Mouse (Mus musculus): ENCODE measurements around the gene Lmntd1. TPM values are rescaled to one million over a fixed set of nuclear protein-coding genes. Genes with fewer than 3 reads are reported as not detected.

The Lmntd1 gene
- polyA plus RNA-seq, 1 experiment from 2014 or later = 1.1 TPM

DNA sequence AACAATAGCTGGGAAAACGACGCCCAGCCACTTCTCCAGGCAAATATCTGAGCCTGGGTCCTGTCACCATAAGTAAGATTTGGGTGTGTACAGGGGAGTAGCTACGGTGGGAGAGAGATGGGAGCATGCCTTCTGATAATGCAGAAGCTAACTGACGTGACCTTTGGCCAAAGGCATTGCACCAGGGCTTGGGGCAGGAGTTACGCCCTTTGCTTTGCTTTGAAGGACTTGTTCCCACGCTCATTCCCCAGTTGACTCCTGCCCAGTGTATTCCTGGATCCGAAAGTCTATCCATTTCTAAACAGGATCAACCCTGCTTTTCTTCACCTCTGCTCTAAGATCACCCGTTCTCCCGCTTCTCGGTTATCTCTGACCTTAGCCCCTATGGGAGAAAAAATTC, 178.4 kb downstream of the Lmntd1 start:
- H3K27me3 ChIP-seq = no peaks in the 10 kb centered on the region
- H3K4me3 ChIP-seq = no peak overlapping the region
- WGBS = 89% methylated on average over 10 of the region's 10 CpGs
- no peak overlapping the region for H3K27ac ChIP-seq (replicated peaks)
- no peak for ATAC-seq (ENCODE audit: low FRiP score, low read depth)
- H3K4me1 ChIP-seq (replicated peaks) = 0 out of 2 replicates have a peak, but pooled peaks cover 4% of the 10 kb centered on the region
- H3K36me3 ChIP-seq = no peaks in the 10 kb centered on the region
- H3K4me2 ChIP-seq = no peak overlapping the region
- no peaks in the 10 kb centered on the region for H3K9me3 ChIP-seq
- no peak overlapping the region for H3K9ac ChIP-seq

DNA sequence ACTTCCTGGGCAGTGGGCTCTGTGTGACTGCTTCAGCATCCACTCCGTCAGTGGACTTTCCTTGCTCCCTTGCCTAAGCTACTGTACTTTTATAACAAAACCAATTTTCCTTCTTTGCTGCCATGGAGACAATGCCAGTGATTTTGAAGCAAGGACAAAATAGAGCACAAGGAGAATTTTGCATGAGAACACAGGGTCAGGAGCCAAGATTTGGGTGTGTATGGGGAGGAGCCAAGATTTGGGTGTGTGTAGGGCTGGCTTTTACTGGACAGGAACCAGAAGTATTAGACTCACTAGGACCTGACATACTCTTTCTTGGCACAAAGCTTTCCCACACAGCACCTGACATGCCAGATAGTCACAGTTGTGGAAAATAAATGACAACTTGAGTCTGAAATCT, 179.0 kb downstream of the Lmntd1 start:
- no peaks in the 10 kb centered on the region for H3K36me3 ChIP-seq
- 0 out of 2 replicates have a peak, but pooled peaks cover 4% of the 10 kb centered on the region for H3K4me1 ChIP-seq (replicated peaks)
- no peak for ATAC-seq (ENCODE audit: low FRiP score, low read depth)
- H3K4me3 ChIP-seq = no peak overlapping the region
- H3K4me2 ChIP-seq = no peak overlapping the region
- H3K27ac ChIP-seq (replicated peaks) = no peak overlapping the region
- 68% methylated on average over 1 of the region's 1 CpGs for WGBS
- H3K9me3 ChIP-seq = no peaks in the 10 kb centered on the region
- H3K9ac ChIP-seq = no peak overlapping the region
- no peaks in the 10 kb centered on the region for H3K27me3 ChIP-seq

DNA sequence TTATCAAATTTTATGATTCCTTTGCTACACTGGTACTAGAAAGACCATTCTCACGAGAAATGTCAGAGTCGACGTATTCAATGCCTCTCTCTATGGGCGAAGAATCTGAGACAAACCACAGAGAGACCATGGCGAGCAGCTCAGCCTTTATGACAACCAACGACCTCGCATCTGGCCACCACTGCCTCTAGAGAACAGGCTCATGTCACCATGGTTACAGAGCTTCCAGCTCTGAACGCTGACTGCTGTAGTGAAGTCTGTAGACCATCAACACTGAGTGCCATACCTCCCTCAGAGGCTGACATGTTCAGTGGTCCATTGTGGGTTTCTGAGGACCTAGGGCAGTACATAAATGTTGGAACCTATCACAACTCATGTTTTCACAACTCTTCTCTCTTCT, 180.2 kb downstream of the Lmntd1 start:
- H3K27me3 ChIP-seq = no peaks in the 10 kb centered on the region
- H3K27ac ChIP-seq (replicated peaks) = no peak overlapping the region
- 0 out of 2 replicates have a peak, but pooled peaks cover 4% of the 10 kb centered on the region for H3K4me1 ChIP-seq (replicated peaks)
- H3K36me3 ChIP-seq = no peaks in the 10 kb centered on the region
- no peak overlapping the region for H3K4me3 ChIP-seq
- 66% methylated on average over 8 of the region's 8 CpGs for WGBS
- no peak overlapping the region for H3K9ac ChIP-seq
- no peak overlapping the region for H3K4me2 ChIP-seq
- no peak for ATAC-seq (ENCODE audit: low FRiP score, low read depth)
- H3K9me3 ChIP-seq = no peaks in the 10 kb centered on the region

DNA sequence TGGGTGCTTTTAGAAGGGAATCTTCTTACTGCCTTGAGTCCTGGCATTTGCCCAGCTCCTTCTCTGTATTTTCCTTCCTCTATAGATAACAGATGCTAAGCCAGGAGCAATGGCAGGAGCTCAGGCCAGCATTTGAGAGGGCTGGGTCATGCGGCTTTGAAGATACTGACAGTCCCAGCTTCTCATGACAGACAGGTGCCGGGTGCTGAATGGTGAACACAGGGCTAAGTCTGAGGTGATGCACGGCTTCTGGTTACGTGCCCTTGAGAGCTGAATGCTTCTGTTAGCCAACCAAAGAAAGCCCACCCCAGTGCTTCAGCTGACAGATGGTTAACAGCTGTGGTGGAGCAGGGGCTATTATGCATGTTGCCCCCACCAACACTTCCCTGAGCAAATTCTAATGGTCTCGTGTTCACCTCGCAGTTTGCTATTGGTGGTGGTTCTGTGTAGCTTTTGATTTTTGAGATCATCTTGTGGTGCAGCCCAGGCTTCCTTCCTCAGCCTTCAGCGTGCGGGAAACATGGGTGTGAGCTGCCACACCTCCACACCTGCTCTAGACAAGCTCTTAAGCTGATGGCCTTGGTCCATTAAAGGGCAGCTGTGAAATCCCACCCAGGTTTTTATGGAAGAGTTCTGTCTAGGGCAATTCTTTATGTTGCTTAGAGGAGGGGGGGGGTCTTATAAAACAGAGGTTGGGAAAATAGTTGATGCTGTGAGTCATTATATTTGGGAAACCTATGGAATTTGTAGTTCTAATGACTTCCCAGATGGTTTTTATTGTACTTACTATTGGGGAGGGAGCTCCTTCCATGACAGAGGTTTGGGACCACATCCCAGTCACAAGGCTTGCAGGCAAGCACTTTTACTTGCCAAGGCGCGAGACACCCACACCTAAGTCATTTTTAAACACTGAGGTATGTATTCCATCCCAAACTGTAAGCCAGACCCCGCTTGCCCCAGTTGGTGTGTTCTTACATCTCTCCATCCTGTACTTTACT, 181.1 kb downstream of the Lmntd1 start:
- no peak overlapping the region for H3K9ac ChIP-seq
- no peak overlapping the region for H3K4me2 ChIP-seq
- 68% methylated on average over 11 of the region's 11 CpGs for WGBS
- H3K27ac ChIP-seq (replicated peaks) = no peak overlapping the region
- no peaks in the 10 kb centered on the region for H3K9me3 ChIP-seq
- H3K4me1 ChIP-seq (replicated peaks) = 0 out of 2 replicates have a peak, but pooled peaks cover 4% of the 10 kb centered on the region
- ATAC-seq (ENCODE audit: low FRiP score, low read depth) = 0 out of 2 replicates have a peak, but pooled peaks have one; percentile 19
- no peak overlapping the region for H3K4me3 ChIP-seq
- no peaks in the 10 kb centered on the region for H3K27me3 ChIP-seq
- H3K36me3 ChIP-seq = no peaks in the 10 kb centered on the region

DNA sequence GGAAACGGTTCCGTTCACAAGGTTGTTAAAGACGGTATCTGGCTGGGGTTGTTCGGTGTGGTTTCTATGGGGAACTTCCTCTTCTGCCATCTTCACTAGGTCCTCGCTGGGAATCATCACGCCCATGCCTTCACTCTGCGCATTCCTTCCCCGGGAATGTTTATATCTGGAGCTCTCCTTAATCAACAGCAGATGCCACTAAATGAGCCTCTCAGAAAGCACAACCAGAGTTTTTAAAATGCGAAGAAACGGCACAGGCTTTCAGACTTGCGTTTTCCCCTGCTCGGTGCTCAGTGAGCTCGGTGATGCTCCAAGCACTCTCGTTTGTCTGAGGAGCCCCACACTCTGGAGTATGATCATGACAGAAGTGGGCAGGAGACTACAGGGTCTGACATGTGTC, 182.4 kb downstream of the Lmntd1 start:
- Histone ChIP-seq H3K9me3 (no peaks in the 10 kb centered on the region), H3K27ac (replicated peaks) (no peak overlapping the region), H3K9ac (no peak overlapping the region), H3K4me2 (no peak overlapping the region), H3K4me3 (no peak overlapping the region), H3K27me3 (no peaks in the 10 kb centered on the region), H3K36me3 (no peaks in the 10 kb centered on the region), H3K4me1 (replicated peaks) (0 out of 2 replicates have a peak, but pooled peaks cover 4% of the 10 kb centered on the region)
- 81% methylated on average over 14 of the region's 14 CpGs for WGBS
- no peak for ATAC-seq (ENCODE audit: low FRiP score, low read depth)

DNA sequence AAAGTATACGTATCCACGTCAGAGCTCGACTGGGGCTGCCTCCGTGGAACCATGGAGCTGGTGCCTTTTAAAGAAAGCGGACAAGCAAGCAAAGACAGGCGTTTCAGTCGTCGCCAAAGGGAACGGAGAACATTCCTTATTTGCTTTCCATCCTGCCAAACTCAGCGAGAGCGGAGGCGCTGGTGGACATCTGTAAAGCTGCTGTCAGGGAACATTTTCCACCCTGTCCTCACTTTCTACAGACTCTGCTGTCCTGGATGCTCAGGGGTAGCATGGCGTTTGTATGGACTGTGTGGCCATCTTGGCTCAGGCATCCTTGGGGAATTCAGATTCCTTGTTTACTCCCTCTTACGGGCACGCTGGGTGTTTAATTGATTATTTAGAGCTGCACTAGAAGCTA, 186.7 kb downstream of the Lmntd1 start:
- H3K27me3 ChIP-seq = no peaks in the 10 kb centered on the region
- 74% methylated on average over 15 of the region's 15 CpGs for WGBS
- no peaks in the 10 kb centered on the region for H3K36me3 ChIP-seq
- H3K9ac ChIP-seq = no peak overlapping the region
- H3K9me3 ChIP-seq = no peaks in the 10 kb centered on the region
- no peaks in the 10 kb centered on the region for H3K4me1 ChIP-seq (replicated peaks)
- ATAC-seq (ENCODE audit: low FRiP score, low read depth) = no peak
- no peak overlapping the region for H3K4me3 ChIP-seq
- no peak overlapping the region for H3K27ac ChIP-seq (replicated peaks)
- no peak overlapping the region for H3K4me2 ChIP-seq

DNA sequence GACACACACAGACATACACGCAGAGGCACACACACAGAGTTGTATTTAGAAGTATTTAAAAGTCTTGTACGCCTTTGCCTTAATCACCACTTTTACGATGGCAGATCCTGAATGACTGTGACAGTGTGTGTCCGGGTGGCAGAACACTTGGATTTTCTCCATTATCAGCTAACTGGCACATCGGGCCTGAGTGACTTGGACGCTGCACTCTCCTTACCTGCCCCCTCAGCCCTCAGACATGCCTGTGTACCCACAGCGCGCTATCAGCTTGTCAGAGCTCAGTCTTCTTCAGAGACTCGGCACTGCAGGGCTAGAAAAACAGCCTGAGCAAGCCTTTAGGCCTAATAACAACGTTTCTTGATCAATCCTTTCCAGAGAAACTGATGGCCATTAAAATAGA, 187.6 kb downstream of the Lmntd1 start:
- Histone ChIP-seq H3K27ac (replicated peaks) (no peak overlapping the region), H3K36me3 (no peaks in the 10 kb centered on the region), H3K4me2 (no peak overlapping the region), H3K9me3 (no peaks in the 10 kb centered on the region), H3K4me3 (no peak overlapping the region), H3K9ac (no peak overlapping the region), H3K4me1 (replicated peaks) (no peaks in the 10 kb centered on the region), H3K27me3 (no peaks in the 10 kb centered on the region)
- ATAC-seq (ENCODE audit: low FRiP score, low read depth) = no peak
- WGBS = 76% methylated on average over 10 of the region's 10 CpGs

DNA sequence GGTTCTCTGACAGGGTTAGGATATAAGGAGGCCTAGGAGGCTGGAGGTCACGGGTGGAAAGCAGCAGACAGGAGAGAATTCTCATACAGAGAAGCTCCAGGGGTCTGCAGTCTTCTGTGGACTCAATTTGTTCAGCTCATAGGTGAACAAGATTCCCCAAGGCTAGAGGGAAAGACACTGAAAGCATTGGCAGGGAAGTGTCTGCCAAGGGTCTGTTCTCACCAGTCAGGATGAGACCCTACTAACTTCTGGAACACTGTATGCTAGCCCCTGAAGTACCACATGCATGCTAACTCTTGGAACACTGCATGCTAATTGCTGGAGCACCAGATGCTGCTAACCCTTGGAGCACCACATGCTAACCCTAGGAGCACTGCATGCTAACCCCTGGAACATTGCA, 190.0 kb downstream of the Lmntd1 start:
- Histone ChIP-seq H3K4me1 (replicated peaks) (no peaks in the 10 kb centered on the region), H3K27ac (replicated peaks) (no peak overlapping the region), H3K4me2 (no peak overlapping the region), H3K9me3 (no peaks in the 10 kb centered on the region), H3K9ac (no peak overlapping the region), H3K4me3 (no peak overlapping the region), H3K27me3 (no peaks in the 10 kb centered on the region), H3K36me3 (no peaks in the 10 kb centered on the region)
- no peak for ATAC-seq (ENCODE audit: low FRiP score, low read depth)
- WGBS = 58% methylated on average over 1 of the region's 1 CpGs

DNA sequence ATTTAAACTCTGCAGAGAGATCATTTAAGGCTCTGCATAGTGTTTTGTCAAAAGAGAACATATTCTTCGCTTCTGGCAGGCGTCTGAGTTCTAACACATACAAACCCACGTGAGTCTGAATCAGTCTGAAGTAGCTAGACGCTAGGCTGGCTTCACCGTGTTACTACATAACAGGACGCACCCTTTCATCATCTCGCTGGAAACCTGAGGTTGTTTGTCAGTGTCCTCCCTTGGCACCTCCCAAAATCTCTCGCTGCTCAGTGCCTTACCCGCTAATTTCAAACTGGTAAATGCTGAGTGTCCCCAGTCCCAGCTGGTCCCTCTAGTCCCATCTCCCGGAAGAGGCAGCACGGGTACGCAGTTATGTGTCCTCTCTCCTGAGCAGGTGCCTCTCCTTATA, 190.6 kb downstream of the Lmntd1 start:
- no peak overlapping the region for H3K4me2 ChIP-seq
- no peaks in the 10 kb centered on the region for H3K27me3 ChIP-seq
- H3K27ac ChIP-seq (replicated peaks) = no peak overlapping the region
- H3K36me3 ChIP-seq = no peaks in the 10 kb centered on the region
- H3K4me3 ChIP-seq = no peak overlapping the region
- ATAC-seq (ENCODE audit: low FRiP score, low read depth) = no peak
- WGBS = 80% methylated on average over 12 of the region's 12 CpGs
- H3K9me3 ChIP-seq = no peaks in the 10 kb centered on the region
- H3K4me1 ChIP-seq (replicated peaks) = no peaks in the 10 kb centered on the region
- no peak overlapping the region for H3K9ac ChIP-seq

DNA sequence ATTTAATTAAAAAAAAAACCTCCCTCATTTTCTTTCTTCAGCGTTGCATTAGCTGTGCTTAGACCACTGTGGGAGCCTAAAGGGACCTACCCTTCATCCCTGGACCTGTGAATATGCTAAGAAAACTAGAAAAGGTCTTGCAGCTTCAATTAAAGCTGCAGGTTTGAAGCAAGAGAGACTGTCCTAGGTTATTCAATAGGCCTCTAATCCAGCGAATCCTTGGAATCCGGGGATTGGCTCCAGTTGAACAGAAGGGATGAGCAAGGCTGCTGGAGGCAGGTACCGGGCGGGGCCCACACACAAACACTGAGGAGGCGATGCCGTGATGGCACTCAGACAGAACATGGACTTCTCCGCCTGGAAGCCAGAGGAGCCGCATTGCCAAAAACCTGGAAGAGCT, 192.5 kb downstream of the Lmntd1 start:
- no peak for ATAC-seq (ENCODE audit: low FRiP score, low read depth)
- H3K27ac ChIP-seq (replicated peaks) = no peak overlapping the region
- H3K4me1 ChIP-seq (replicated peaks) = no peaks in the 10 kb centered on the region
- H3K9me3 ChIP-seq = no peaks in the 10 kb centered on the region
- no peaks in the 10 kb centered on the region for H3K36me3 ChIP-seq
- no peak overlapping the region for H3K4me3 ChIP-seq
- no peak overlapping the region for H3K9ac ChIP-seq
- no peak overlapping the region for H3K4me2 ChIP-seq
- H3K27me3 ChIP-seq = no peaks in the 10 kb centered on the region
- WGBS = 89% methylated on average over 9 of the region's 9 CpGs

DNA sequence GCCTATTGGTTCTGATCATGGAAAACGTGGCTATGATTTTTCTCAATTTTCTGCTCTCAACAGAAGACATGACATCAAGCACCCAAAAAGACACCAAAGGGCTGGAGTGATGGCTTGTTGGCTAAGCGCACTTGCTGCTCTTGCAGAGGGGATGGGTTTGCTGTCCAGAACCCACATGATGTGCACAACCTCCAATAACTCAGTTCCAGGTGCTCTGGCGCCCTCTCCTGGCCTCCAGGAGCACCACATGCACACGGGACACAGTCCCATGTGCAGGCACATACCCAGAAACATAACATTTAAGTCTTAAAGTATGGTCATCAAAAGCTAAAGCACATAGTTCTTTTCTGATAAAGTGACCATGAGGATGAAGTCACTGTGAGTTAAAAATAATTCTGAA, 193.7 kb downstream of the Lmntd1 start:
- Histone ChIP-seq H3K9ac (no peak overlapping the region), H3K27me3 (no peaks in the 10 kb centered on the region), H3K9me3 (no peaks in the 10 kb centered on the region), H3K4me1 (replicated peaks) (no peaks in the 10 kb centered on the region), H3K27ac (replicated peaks) (no peak overlapping the region), H3K4me2 (no peak overlapping the region), H3K4me3 (no peak overlapping the region), H3K36me3 (no peaks in the 10 kb centered on the region)
- no peak for ATAC-seq (ENCODE audit: low FRiP score, low read depth)
- 72% methylated on average over 4 of the region's 4 CpGs for WGBS

DNA sequence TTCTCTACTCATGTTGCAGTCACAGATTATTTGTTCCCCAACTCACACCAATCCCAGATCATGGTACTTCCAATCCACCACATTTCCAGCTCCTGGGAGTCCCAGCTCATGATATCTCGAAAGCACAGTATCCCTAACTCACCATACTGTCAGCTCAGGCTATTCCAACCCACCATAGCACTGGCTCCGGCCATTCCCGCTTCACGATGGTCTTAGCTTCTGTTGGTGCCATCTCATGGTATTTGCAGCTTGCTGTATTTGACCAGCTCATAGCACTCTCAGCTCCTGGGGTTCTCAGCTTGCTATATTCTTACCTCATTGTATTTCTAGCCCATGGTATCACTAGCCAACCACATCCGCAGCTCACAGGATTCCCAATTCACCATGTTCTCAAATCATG, 195.3 kb downstream of the Lmntd1 start:
- Histone ChIP-seq H3K4me1 (replicated peaks) (no peaks in the 10 kb centered on the region), H3K36me3 (no peaks in the 10 kb centered on the region), H3K27me3 (no peaks in the 10 kb centered on the region), H3K4me3 (no peak overlapping the region), H3K4me2 (no peak overlapping the region), H3K9me3 (no peaks in the 10 kb centered on the region), H3K27ac (replicated peaks) (no peak overlapping the region), H3K9ac (no peak overlapping the region)
- ATAC-seq (ENCODE audit: low FRiP score, low read depth) = no peak
- 96% methylated on average over 5 of the region's 5 CpGs for WGBS

Measured in hindbrain, embryonic 15.5 days (tissue).